Mouse (Mus musculus) embryonic fibroblast, embryonic 13.5 days (primary cell): ENCODE data around the gene Astn2.

ENCODE experiments used
- CTCF ChIP-seq: IDR thresholded peaks from 2 replicates; pipeline ENCODE4 v1.5.1; 2011; ENCODE audit warnings: mild to moderate bottlenecking, control low read depth, low read length, moderate library complexity, borderline replicate concordance; ENCODE audit not compliant: insufficient read depth
- POLR2A ChIP-seq: IDR thresholded peaks from 2 replicates; pipeline ENCODE4 v1.6.1; 2011; ENCODE audit warnings: low read depth, mild to moderate bottlenecking, control low read depth, low read length, moderate library complexity

DNA sequence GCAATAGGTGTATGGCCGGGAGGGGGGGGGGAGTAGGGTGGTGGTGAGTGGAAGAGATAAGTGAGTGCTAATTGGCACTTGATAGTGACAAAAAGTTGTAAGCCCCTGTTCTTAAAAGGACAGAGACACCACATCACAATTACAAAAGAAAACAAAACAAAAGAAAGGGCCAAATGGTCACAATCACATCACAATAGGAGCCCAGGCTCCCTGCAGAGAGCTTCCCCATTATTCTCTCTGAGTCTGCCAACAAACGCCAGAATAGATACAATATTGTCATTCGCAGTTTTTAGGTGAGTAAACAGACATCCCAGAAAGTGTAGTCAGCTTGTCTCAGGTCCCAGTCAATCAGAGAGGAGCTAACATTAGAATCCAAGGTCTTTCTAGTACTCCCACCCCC, 573.9 kb downstream of the Astn2 start:
- TF ChIP-seq CTCF (no peak), POLR2A (no peak)
